Mouse (Mus musculus) neural tube, embryonic 12.5 days (tissue): ENCODE results near the gene Carhsp1. TPM values are rescaled to one million over a fixed set of nuclear protein-coding genes. Genes with fewer than 3 reads are reported as not detected.

Experiments used
- ATAC-seq: fragments of 200-750 bp; cut with Nextera tagmentation; 2 replicates; pipeline ENCODE4 v1.8.0; 2017; ENCODE audit warnings: low read depth, mild to moderate bottlenecking, moderate TSS enrichment, moderate library complexity; ENCODE audit not compliant: low FRiP score
- H3K27ac ChIP-seq: fragments of 300-500 bp; sonication (generic); 2 replicates; pipeline ENCODE4 v1.5.1; 2016
- H3K27me3 ChIP-seq: fragments of 300-500 bp; sonication (generic); replicated peaks from 2 replicates; pipeline ENCODE4 v1.6.1; 2016; ENCODE audit warnings: mild to moderate bottlenecking
- H3K36me3 ChIP-seq: fragments of 300-500 bp; sonication (generic); 2 replicates; pipeline ENCODE4 v1.6.1; 2016; ENCODE audit warnings: mild to moderate bottlenecking
- H3K4me1 ChIP-seq: fragments of 300-500 bp; sonication (generic); 2 replicates; pipeline ENCODE4 v1.6.1; 2016
- H3K4me2 ChIP-seq: fragments of 300-500 bp; sonication (generic); replicated peaks from 2 replicates; pipeline ENCODE4 v1.6.1; 2016; ENCODE audit warnings: mild to moderate bottlenecking
- H3K4me3 ChIP-seq: fragments of 300-500 bp; sonication (generic); 2 replicates; pipeline ENCODE4 v1.5.1; 2016
- H3K9ac ChIP-seq: fragments of 300-500 bp; sonication (generic); 2 replicates; pipeline ENCODE4 v1.6.1; 2016; ENCODE audit warnings: mild to moderate bottlenecking
- H3K9me3 ChIP-seq: fragments of 300-500 bp; sonication (generic); 2 replicates; pipeline ENCODE4 v1.6.1; 2016; ENCODE audit warnings: mild to moderate bottlenecking
- WGBS: fragments of 180-500 bp; shearing (Covaris S2); methylation state at CpG from one replicate; pipeline ENCODE4 v1.1.7; 2016; 5-methylcytosine and 5-hydroxymethylcytosine counted together
- microRNA-seq: library from miRNA; unstranded; fragments of <30 nt; microRNA quantifications from one replicate; pipeline ENCODE4, GENCODE M21; 2017
- polyA plus RNA-seq: library from polyadenylated mRNA; unstranded; fragments of >200 nt; fragmentation: Nextera tagmentation; extraction: Ambion mirVana; gene quantifications from 2 replicates; pipeline ENCODE4 v1.2.1, GENCODE M21; 2016

Carhsp1 gene
- polyA plus RNA-seq, 1 experiment from 2014 or later, result 261 TPM

GRCm38 (mm10) chr16:8631428-8631827, 40.5 kb downstream of the Carhsp1 start:
- Histone ChIP-seq H3K9me3 (no peaks in the 10 kb centered on the region), H3K36me3 (peaks cover 28% of the 10 kb centered on the region), H3K9ac (no peak overlapping the region), H3K27me3 (no peaks in the 10 kb centered on the region), H3K4me2 (no peak overlapping the region), H3K4me3 (no peak overlapping the region), H3K4me1 (peaks cover 9% of the 10 kb centered on the region), H3K27ac (no peak overlapping the region)
- 93% methylated on average over 5 of the region's 5 CpGs for WGBS
- no peak for ATAC-seq

DNA sequence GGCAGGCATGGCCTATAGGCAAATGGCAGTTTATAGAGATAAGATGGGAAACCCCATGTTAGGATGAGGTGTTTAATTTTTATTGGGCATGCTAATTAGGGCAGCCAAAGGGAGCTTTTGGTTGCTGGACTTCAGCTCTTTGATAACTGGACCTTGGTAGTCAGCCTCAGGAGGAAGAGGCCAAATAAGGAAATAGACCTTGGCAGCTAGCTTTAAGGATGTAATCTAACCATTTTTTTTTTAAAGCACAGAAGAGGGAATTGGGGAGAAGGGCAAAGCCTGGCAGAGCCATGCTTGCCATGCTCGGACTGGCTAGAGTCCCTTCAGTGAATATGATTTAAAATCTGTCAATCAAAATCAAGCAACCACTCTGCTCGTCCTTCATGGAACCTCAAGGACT, 41.5 kb downstream of the Carhsp1 start:
- Histone ChIP-seq H3K4me1 (no peaks in the 10 kb centered on the region; the same call in 1 of the 2 replicates), H3K27me3 (no peaks in the 10 kb centered on the region), H3K27ac (no peak overlapping the region), H3K9ac (no peak overlapping the region), H3K36me3 (peaks cover 24% of the 10 kb centered on the region), H3K4me2 (no peak overlapping the region), H3K9me3 (no peaks in the 10 kb centered on the region), H3K4me3 (no peak overlapping the region)
- WGBS, result 85% methylated on average over 2 of the region's 2 CpGs
- ATAC-seq, result no peak

GRCm38 (mm10) chr16:8620315-8621115, 51.4 kb downstream of the Carhsp1 start:
- Histone ChIP-seq H3K9me3 (no peaks in the 10 kb centered on the region), H3K4me1 (0 out of 2 replicates have a peak, but pooled peaks cover 5% of the 10 kb centered on the region), H3K36me3 (peaks cover 32% of the 10 kb centered on the region), H3K27me3 (no peaks in the 10 kb centered on the region), H3K4me2 (no peak overlapping the region), H3K27ac (no peak overlapping the region), H3K4me3 (no peak overlapping the region), H3K9ac (no peak overlapping the region)
- ATAC-seq, result no peak
- WGBS, result 81% methylated on average over 16 of the region's 16 CpGs

DNA sequence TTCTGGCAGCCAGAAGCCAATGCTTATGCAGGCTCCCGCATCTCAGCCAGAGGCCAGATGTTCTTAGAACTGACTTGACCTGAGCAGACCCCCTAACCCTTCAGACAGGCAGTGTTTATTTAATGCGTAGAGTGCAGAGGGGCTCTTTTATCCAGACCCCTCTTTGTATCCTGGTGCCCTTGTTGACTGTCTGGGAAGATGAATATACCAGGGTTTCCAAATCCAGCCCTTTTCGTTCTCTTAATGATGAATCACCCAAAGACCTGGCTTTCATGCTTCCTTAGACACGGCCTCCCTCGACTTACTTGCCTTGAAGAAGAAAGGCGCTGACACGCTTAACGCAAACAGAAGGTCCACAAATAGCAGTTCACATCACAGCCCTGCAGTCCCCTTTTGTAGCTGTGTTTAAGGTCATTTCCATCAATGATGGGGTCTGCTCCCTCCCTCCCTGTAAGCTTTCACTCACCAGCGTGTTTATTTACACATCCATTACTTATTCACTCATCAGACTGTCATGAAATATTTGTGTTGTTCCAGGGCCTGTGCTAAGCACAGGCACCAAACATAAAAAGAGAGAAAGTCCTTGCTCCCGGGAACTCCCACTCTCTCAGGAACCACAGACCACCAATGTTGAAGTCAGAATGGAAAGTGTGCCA, 52.2 kb downstream of the Carhsp1 start:
- no peak for ATAC-seq
- Histone ChIP-seq H3K27me3 (no peaks in the 10 kb centered on the region), H3K9me3 (no peaks in the 10 kb centered on the region), H3K36me3 (peaks cover 32% of the 10 kb centered on the region), H3K27ac (no peak overlapping the region), H3K9ac (no peak overlapping the region), H3K4me2 (no peak overlapping the region), H3K4me1 (0 out of 2 replicates have a peak, but pooled peaks cover 5% of the 10 kb centered on the region), H3K4me3 (no peak overlapping the region)
- WGBS, result 17% methylated on average over 10 of the region's 10 CpGs

GRCm38 (mm10) chr16:8613447-8613846, 58.5 kb downstream of the Carhsp1 start:
- Histone ChIP-seq H3K9ac (no peak overlapping the region), H3K9me3 (no peaks in the 10 kb centered on the region), H3K4me3 (no peak overlapping the region), H3K4me2 (no peak overlapping the region), H3K4me1 (no peaks in the 10 kb centered on the region), H3K27ac (no peak overlapping the region), H3K36me3 (peaks cover 45% of the 10 kb centered on the region), H3K27me3 (no peaks in the 10 kb centered on the region; the same call in 1 of the 2 replicates)
- ATAC-seq, result no peak
- 79% methylated on average over 3 of the region's 3 CpGs for WGBS

DNA sequence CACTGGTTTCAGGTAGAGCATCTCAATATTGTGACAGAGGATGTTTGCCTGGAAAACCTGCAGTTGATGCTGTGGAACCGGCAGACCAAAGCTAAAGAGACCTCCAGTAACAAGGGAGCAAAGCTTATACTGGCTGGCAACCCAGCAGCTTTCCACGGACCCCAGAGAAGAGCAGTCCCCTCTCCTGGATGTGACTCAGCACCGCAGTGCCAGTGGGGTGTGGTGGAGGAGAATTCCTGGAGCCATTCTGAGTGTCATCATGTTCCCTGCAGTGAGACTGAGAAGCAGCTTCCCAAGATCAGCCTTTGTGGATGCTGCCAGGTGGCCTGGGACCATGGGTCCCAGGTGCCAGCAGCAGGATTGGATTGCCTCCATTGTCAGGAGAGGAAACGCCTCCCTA, 58.9 kb downstream of the Carhsp1 start:
- Histone ChIP-seq H3K9ac (no peak overlapping the region), H3K27me3 (no peaks in the 10 kb centered on the region; the same call in 1 of the 2 replicates), H3K4me1 (no peaks in the 10 kb centered on the region), H3K4me3 (no peak overlapping the region), H3K9me3 (no peaks in the 10 kb centered on the region), H3K36me3 (peaks cover 46% of the 10 kb centered on the region), H3K4me2 (no peak overlapping the region), H3K27ac (no peak overlapping the region)
- ATAC-seq, result no peak
- 86% methylated on average over 4 of the region's 4 CpGs for WGBS

DNA sequence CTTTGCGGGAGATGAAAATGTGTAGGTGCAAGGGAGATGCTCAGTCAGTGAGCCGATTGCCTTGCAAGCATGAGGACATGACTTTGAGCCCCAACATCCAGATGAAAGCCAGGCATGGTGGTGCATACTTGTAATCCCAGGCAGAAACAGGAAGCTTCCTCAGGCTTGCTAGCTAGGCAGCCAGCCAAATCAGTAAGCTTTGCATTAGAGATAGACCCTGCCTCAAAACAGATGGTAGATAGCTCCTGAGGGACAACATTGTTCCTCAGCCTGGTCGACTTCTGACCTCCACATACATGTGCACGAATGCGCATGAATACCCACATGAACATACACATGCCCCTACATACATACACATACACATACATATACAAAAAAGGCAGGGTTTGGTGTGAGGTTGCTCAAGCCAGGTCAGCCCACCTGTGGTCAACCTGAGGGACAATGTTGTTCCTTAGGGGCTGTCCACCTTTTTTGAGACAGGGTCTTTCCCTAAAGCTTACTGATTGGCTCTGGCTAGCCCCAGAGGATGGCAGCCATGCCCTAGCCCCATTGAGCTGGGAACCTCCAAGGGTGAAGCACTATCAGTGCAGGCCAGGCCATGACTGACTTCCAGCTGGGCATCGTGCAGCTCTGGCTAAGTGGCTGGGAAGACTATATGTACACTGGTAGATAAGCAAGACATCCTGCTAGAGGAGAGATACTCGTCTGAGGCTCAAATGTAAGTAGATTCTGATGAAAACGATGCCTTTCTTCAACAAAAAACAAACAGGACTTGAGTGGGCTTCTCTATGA, 59.5 kb downstream of the Carhsp1 start:
- Histone ChIP-seq H3K9me3 (no peaks in the 10 kb centered on the region), H3K4me1 (no peaks in the 10 kb centered on the region), H3K27me3 (no peaks in the 10 kb centered on the region; the same call in 1 of the 2 replicates), H3K4me2 (no peak overlapping the region), H3K9ac (no peak overlapping the region), H3K36me3 (peaks cover 51% of the 10 kb centered on the region), H3K27ac (no peak overlapping the region), H3K4me3 (no peak overlapping the region)
- WGBS, result 91% methylated on average over 8 of the region's 8 CpGs
- ATAC-seq, result no peak

GRCm38 (mm10) chr16:8610397-8610796, 61.6 kb downstream of the Carhsp1 start:
- H3K36me3 ChIP-seq, result peaks cover 46% of the 10 kb centered on the region
- H3K4me3 ChIP-seq, result no peak overlapping the region
- no peak overlapping the region for H3K27ac ChIP-seq
- no peak overlapping the region for H3K9ac ChIP-seq
- H3K9me3 ChIP-seq, result no peaks in the 10 kb centered on the region
- no peaks in the 10 kb centered on the region; the same call in 1 of the 2 replicates for H3K27me3 ChIP-seq
- 84% methylated on average over 3 of the region's 3 CpGs for WGBS
- no peak for ATAC-seq
- H3K4me1 ChIP-seq, result no peaks in the 10 kb centered on the region
- no peak overlapping the region for H3K4me2 ChIP-seq

Small RNA genes lying within 50 kb of the gene (microRNA-seq; reads per million reads assigned to microRNA genes)
- not detected for gene Gm22137

Other genes starting within 250 kb of the Carhsp1 start
- not detected in 2 replicates for gene Tmem114, start 247.0 kb downstream of the Carhsp1 start, polyA plus RNA-seq
- gene Mettl22, start 201.4 kb downstream of the Carhsp1 start, polyA plus RNA-seq, result 23.3 and 25.6 TPM in 2 replicates
- 105 and 112 TPM in 2 replicates for gene Abat, start 158.7 kb downstream of the Carhsp1 start, polyA plus RNA-seq
- gene Pmm2, start 34.5 kb downstream of the Carhsp1 start, polyA plus RNA-seq, result 47.3 and 49.3 TPM in 2 replicates
- 22.7 and 24.2 TPM in 2 replicates for gene Tmem186, start 34.4 kb downstream of the Carhsp1 start, polyA plus RNA-seq
- gene Gm5767, start 8.6 kb upstream of the Carhsp1 start, polyA plus RNA-seq, result not detected in 2 replicates
- 34.7 and 38.8 TPM in 2 replicates for gene Usp7, start 120.2 kb upstream of the Carhsp1 start, polyA plus RNA-seq
- gene 1810013L24Rik, start 157.9 kb upstream of the Carhsp1 start, polyA plus RNA-seq, result 42.2 and 45.0 TPM in 2 replicates